Mouse (Mus musculus) v-Abl transformed pro-B cells (cell line): Measurements from ENCODE around the gene Zdhhc1.

Experiments used
- in situ Hi-C, 2 experiments: fragments of 400-800 bp; cut with MboI; formaldehyde crosslinking; loops; one replicate each; pipeline ENCODE4 v1.15.1; 2025; ENCODE audit not compliant: unreplicated experiment in 2 of 2

The Zdhhc1 gene

DNA sequence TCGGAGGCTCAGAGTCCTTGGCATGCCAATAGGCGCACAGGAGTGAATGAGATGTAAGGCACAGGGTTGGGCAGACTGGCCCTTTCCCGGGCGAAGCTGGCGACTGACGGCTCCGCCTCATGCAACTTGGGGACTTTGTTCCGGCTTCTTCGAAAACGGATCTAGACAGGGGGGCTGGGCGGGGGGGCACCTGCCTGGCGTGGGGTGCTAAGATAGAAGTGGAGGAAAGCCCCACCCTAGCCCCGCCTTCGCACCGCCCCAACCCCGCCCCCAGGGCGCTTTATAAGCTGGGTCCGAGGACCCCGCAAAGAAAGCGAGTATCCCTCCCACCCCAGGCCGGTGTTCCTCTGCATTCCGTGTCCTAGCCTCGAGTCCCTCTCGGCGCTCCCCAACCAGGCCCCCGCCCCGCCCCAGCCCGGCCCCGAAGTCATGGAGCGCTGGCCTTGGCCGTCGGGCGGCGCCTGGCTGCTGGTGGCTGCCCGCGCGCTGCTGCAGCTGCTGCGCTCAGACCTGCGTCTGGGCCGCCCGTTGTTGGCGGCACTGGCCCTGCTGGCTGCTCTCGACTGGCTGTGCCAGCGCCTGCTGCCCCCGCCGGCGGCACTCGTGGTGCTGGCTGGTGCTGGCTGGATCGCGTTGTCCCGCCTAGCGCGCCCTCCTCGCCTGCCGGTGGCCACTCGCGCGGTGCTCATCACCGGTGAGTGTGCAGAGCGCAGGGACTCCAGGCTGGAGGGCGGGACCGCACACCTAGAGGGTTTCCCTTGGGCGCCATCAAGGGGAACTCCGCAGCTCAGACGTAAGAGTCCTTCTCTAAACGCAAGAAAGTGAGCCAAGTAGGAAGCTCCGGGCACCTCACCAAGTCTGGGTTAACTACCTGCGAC is 22.0 kb upstream of the Zdhhc1 start, which contains the start of gene Hsd11b2:
Hsd11b2 (plus strand) TSS at position 320 of the 878 bp plus-strand sequence.
- in situ Hi-C loops, result loop anchor here (5.0 kb wide), 1 partner anchor 34 kb away; no protein-coding TSS in a partner anchor

DNA sequence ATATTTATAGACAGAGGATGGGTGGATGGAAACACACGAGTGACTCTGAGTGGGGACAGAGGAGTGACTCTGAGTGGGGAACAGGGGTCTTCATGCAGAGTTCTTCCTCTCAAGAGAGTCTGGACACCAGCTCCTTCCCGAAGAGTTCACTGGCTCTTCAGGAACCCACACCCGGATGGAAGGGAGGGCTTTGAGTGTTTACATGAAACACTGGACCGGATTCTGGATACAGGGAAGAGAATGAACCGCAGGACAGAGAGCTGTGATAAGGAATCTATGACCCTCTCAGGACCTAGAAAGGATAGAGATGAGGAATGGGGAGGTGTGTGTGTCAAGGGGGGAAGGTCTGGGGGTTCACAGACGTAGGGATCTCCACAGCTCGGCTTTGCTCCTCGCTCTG is 20.6 kb upstream of the Zdhhc1 start:
- in situ Hi-C loops, result loop anchor here (5.0 kb wide), 1 partner anchor 35 kb away; no protein-coding TSS in a partner anchor

DNA sequence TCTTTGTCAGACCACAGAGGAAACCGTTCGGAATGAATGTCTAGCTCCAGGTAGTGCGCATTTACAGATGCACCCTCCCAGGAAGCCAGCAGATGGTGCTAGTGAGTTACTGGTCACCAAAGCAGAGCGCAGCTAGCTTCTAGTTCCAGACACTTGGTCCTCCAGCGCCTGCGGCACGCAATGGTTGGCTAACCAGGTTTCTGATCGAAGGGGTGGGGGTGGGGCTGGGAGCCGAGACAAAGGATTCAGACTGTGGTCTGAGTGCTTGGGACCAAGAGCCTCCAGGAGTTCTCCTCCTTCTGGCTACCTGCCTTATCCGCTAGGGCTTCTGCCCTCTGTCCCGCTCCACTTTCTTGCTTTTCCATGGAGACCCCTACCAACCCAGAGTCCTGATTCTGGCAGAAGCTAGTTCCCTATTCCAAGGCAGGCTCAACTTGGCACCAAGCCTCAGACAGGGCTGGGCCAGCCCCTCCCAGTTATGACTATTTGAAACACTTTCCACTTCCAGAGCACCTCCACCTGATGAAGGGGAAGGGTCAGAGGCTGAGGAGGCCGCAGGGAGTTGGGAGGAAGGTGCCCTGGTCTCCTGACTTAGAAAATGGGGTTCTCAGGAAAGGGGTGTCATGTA is 19.4 kb upstream of the Zdhhc1 start:
- in situ Hi-C loops, result loop anchor here (5.0 kb wide), 1 partner anchor 36 kb away; no protein-coding TSS in a partner anchor

DNA sequence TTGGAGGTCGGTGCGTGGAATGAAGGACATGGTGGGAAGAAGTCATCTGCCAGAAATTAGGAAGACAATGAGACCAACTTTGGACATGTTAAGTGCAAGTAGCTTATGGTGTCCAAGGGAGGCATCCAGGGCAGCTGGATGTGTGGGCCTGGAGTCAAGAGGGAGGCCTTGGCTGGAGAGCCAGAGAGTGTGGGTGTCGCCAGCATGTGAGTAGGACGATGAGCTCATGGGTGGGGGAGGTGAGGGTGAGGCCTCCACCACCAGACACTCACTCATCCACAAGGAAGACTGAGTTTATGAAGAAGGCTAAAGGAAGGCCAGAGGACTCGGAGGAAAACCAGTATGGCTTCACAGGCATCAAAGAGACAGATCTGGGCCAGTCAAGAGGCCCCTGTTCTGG is 18.0 kb upstream of the Zdhhc1 start:
- in situ Hi-C loops, result loop anchor here (5.0 kb wide), 1 partner anchor 38 kb away; no protein-coding TSS in a partner anchor

DNA sequence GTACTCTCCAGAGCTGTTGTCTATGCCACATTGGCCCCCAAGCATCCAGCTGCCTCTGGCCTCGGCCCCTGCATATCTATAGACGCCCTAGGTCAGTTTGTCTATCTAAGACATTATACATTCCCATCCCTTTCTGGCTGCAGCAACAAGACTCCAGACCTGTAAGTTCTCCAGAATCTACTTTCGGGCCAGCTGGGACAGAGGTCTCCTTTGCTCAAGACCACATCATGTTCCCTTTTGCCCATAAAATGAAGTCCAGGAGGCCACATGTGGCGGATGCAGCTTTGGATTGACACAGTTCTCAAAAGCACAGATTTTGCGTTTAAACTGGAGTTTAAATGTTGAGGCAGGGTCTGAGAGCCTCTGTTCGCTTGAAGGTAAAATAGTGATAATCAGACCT is 17.5 kb upstream of the Zdhhc1 start:
- in situ Hi-C loops, result no loop called here

DNA sequence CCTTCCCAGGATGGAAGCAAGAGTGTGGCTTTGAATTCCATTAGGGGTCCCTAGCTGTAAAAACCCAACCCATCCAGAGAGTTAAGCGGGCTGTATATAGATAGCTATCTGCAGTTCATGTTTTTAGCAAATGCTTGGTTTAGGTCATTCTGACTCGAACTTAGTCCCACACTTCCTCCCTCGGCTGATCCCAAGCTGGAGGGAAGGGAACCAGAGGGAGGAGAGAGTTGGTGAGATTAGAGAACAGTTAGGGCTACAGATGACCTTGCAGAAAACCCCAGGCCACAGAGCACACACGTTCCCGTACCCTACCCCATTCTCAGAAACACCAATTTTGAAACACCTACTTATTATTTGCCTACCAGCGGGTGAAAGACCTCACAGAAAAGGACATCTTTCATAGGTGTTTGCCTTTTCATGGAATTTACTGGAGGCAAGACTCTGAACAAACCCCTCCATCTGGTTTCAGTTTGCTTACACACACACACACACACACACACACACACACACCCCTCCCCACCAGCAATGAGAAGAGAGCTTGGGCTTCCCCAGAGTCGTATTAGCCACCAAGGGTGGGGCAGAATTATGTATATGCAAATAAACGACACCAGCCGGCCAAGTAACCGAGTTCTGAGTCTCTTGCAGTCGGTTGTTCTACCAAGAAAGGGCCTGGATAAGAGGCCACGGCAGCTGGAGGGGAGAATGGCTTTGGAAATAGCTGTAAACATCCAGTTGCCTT is 13.5 kb upstream of the Zdhhc1 start:
- in situ Hi-C loops, result no loop called here

DNA sequence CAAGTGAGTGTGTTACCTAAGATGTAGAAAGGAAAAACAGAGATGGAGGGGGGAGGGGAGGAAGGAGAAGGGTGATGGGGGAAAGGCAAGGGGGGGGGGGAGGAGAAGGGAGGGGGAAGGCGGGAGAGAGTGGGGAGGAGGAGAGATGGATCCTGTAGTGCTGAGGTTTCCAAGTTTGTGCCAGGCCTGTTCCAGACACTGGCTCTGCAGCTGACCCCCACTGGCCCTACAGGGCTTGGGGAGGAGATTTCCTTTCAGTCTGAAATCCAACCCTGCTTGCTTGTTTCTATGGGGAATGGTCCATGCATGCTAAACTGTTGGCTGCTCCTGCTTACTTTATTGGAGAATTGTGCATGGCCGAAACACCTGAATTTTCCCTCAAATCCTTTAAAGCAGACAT is 12.1 kb upstream of the Zdhhc1 start:
- in situ Hi-C loops, result no loop called here

DNA sequence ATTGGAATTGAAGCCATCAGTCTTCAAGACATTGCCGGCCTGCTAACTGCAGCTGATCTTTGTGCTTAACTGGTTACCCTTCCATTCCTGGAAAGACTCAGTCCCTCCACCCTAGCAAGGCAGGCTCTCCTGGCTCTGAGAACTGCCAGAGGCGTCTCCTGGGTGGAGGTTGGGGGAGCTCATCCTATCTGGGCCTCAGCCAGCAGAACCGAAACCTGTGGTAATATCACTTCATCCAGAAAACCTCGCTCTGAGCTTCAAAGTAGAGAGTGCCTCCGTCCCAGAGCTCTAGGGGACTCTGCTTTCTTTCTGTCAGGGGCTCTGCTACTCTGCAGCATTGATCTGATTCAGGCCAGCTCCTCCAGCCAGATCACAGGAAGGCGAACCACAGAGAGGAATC is 10.3 kb upstream of the Zdhhc1 start:
- in situ Hi-C loops, result no loop called here

DNA sequence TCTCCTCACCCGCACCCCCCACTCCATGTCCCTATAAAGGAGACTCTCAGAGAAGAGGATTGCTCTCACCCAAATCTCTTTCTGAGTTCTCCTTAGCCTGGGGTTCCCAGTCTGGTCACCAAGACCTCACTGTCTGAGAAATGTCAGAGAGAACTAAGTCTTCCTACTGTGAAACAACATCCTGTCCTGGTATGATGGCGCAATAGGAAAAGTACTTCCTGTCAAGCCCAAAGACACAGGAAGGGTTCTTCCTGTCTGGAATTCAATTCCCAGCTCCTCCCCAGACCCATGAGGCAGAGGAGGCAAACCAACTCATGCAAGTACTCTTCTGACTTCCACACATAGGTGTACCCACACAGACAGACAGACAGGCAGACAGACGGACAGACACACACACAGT is 7.9 kb upstream of the Zdhhc1 start:
- in situ Hi-C loops, result no loop called here

DNA sequence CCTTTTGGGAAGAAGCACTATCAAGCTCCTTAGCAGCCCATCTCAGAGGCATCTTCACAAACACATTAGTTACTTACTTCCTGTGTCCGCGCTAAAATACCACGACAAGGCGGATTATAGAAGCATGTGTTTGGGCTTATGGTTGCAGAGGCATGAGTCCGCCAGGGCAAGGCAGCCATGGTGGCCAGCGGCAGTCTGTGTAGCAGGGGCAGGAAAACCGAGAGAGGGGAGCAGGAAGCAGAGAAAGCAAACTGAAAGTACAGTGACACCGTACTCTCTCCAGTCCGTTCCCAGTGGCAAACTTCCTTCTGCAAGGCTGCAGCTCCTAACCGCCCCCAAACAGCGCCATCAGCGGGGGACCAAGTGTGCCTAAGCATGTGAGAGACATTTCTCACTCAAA is 3.1 kb upstream of the Zdhhc1 start:
- in situ Hi-C loops, result no loop called here

DNA sequence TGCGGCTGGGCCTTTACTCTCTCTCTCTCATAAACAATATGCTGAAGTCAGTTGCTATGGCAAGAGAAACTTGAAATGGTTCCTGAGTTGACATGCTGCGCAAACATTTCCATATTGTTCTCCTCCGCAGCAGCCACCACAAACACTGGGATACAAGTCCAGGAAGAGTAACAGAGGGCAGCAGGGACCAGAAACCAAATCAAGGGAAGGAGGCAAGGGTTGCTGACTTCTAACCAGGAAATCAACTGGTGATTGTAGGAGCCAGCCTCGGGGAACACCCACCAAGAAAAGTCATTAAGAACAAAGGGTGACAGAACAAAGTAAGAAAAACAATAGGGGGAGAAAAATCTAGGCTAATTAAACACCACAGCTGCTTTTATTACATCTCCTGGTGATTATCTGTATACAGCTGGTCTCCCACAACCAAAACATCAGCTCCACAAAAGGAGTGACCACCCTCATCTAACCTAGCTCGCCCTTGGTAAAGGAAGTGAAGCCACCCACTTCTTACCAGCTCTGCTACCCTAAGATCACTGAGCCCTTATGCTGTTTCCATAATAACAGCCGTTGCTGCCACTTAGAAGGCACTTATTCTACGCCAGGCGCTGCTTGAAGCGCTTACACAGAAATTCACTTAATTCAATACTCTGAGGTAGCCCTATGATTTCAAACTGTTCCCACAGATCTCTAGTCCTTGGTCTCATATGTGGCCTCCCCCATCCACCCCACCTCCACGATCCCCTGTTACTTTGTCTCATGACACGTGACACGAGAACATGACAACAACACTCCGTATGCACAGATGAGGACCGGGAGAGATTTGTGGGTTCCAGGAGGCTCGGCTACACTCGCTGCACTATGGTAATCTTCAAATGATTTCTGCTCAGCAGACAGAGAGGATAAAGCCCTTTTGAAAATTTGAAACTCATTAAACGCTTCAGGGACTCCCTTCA is 1.1 kb downstream of the Zdhhc1 start:
- in situ Hi-C loops, result no loop called here

DNA sequence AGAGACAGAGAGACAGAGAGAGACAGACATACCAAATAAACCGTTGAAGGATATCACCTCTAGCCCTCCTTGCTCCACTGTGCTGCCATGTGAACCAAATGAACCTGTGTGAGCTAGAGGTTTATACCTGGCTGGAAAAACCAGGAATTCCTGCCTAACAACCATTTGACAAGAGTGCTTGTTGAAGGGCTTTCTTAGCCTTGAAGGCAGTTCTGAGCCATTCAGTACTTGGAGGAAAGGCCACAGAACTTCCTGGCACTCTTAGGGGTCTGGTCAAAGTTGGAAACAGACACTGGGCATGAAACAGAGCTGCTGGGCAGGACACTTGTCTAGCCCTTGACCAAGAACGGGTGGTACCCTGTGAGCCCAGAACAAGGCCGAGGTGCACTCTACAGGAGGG is 2.1 kb downstream of the Zdhhc1 start:
- in situ Hi-C loops, result no loop called here

DNA sequence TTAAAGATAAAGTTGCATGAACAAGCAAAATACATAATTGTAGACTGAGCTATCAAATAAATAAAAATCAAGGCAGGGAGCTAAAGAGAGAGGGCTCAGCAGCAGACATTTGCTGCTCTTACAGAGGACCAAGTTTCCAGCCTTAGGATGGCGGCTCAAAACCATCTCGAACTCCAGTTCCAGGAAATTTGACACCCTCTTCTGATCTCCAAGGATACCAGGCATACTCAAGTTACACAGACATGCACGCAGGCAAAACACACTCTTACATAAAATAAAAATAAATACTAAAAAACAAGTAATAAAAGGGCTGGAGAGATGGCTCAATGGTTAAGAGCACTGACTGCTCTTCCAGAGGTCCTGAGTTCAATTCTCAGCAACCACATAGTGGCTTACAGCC is 3.2 kb downstream of the Zdhhc1 start:
- in situ Hi-C loops, result no loop called here

DNA sequence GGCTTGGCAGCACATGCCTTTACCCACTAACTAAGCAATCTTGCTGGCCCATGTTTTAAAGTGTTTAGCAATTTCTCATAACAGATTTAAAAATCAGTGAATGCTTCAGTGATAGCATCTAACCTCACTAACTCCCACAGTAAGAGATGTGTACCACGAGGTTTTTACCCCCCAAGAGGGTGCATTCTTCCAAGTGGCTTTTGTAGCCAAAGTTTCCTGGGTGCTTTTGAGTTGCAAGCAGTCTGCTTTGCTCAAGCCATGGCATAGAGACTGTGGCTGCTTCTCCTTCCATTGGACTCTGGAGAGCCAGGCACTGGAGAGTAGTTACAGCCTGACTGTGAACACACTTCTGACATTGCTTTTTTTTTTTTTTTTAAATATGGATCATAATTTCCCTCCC is 7.4 kb downstream of the Zdhhc1 start:
- in situ Hi-C loops, result no loop called here

DNA sequence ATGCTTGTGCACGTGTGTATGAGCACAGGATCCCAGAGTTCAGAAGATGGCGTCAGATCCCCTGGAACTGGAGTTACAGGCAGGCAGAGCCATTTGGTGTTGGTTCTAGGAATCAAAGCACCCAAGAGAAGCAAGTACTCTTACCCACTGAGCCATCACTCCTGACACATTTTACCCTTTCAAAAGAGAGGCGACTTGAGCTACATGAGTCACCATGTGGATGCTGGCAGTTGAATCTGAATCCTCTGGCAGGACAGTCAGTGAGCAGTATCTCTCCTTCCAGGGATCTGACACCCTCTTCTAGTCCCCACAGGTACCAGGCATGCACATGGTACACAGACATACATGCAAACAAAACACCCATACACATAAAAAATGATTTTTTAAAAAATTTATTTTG is 8.6 kb downstream of the Zdhhc1 start:
- in situ Hi-C loops, result no loop called here

DNA sequence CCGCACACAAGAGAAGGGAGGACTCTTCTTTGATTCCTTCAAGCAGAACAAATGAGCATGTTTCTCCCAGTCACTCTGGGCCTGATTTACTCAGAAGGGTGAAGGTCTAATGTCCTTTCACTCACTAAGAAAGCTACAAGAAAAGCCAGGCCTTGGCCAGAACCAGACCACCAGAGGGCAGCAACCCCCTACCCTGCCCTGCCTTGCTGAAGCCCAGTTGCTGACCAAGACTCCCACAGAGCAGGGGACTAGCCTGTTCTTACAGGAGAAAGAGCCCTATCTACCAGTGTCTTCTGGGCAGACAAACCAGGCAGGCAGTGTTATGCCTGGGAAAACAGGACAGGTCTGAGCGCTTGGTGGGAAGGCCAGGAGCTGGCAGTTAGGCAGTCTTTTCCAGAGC is 12.3 kb downstream of the Zdhhc1 start:
- in situ Hi-C loops, result no loop called here

DNA sequence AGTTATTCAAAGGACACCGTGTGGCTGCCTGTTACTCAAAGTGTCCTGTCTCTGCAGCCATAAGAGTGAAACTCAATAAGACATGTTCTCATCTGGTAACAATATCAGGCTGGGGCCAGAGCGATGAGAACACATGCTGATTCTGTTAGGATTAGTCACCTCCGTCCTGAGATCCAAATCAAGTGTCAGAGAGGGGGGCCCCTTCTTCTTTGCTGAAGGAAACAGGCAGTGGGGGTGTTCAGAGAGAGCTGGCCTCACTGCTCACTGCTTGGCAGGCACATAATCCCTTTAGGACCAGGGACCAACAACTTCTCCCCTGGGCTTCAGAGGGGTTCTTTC is 12.7 kb downstream of the Zdhhc1 start:
- in situ Hi-C loops, result no loop called here

DNA sequence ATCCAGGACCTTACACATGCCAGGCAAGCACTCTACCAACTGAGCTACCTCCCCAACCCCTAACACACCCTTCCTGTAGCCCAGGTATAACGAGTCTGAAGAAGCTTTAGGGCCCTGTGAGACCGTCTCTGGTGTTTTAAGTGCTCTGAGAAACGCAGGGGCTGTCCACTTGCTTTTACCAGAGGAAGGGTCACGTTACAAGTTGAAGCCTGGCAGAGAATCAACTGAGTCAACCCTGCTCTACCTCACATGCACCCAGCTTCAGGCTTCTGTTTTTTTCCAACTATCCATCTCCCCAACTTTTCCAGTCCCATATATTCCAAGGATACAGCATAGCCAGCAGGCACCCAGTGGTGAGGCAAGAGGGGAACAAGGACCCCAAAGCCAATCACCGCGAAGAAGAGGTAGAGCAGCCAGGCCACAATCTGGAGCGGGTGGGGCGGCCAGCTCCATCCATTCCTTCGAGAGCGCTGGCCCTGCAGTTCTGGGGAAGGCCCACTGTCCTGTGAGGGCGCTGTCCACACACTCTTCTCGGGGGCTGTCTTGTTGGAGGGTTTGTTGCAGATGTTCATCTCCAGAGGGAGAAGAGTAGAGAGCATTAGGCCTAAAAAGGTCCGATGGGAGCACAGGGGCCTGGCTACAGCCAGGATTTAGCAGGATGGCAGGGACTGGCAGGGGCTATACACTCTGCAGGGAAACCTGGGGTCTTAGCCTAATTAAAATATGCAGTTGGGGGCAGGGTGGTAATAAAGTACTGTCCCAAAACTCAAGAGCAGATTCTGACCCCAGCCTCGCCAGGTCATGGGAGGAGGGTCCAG is 13.3 kb downstream of the Zdhhc1 start:
- in situ Hi-C loops, result no loop called here

DNA sequence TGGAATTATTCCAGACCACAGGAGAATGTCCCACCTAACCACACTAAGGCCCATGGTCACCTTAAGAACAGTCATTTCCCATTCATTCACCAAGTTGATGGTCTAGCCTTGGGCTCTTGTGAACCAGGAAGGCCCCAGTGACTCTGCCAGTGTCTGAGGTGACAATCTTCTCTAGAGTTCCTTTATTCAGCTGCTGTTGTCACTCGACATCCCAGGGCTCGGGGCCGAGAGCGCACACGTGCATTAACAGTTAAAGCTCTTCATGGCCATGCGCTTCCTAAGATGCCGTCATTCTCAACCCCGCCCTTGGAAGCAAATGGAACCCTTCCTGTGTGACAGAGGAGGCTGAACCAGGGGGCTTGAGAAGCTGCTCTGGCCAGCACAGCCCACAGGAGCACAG is 14.6 kb downstream of the Zdhhc1 start:
- in situ Hi-C loops, result no loop called here
